Mouse (Mus musculus) bone marrow macrophage, adult 2 months (primary cell): Measurements from ENCODE around the gene Rars.

Experiments used
- CTCF ChIP-seq: IDR thresholded peaks from 2 replicates; pipeline ENCODE4 v1.5.1; 2012; ENCODE audit warnings: low read depth, mild to moderate bottlenecking, low read length, moderate library complexity
- POLR2A ChIP-seq: IDR thresholded peaks from 2 replicates; pipeline ENCODE4 v1.6.1; 2012; ENCODE audit warnings: mild to moderate bottlenecking, low read depth, low read length, borderline replicate concordance

DNA sequence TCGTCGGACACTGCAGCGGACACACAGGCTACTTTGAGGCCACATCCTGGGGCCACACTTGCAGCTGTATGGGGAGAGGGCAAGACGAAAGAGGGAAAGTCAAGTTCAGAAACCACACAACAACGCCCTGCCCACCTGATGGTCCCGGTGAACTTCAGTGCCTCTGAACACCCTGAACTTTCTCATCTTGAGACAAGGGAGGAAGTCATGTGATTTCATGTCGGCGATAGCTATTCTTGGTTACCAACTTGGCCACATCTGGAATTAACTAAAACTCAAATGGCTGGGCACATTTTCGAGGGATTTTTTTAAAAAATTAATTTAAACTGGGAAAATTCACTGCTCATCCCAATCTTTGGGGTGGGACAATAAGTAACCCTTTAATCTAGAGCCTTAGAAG is 36.7 kb upstream of the Rars start:
- no peak for TF ChIP-seq POLR2A
- TF ChIP-seq CTCF, result no peak
